Mouse (Mus musculus) common myeloid progenitor, adult 5-6 weeks (primary cell): ENCODE data around the gene Csmd2. TPM values are rescaled to one million over a fixed set of nuclear protein-coding genes. Genes with fewer than 3 reads are reported as not detected.

Experiments
- ATAC-seq: replicated peaks from 2 replicates; pipeline ENCODE4 v1.8.0; 2016; ENCODE audit warnings: low read depth, mild to moderate bottlenecking, moderate TSS enrichment, inconsistent platforms; ENCODE audit not compliant: poor library complexity, severe bottlenecking
- total RNA-seq: library from RNA; stranded (forward); fragments of 200-1000, 187-1606 nt; gene quantifications from 2 replicates; pipeline ENCODE4 v1.2.3, GENCODE M21; 2017

Csmd2 gene
- total RNA-seq, 1 experiment from 2014 or later = not detected

GRCm38 (mm10) chr4:128304049-128304448, 316.4 kb downstream of the Csmd2 start:
- no peak for ATAC-seq

- no peak for ATAC-seq
Observed at GRCm38 (mm10) chr4:128306011-128306410, 318.4 kb downstream of the Csmd2 start.

- ATAC-seq = no peak
Observed at GRCm38 (mm10) chr4:128315328-128315727, 327.7 kb downstream of the Csmd2 start.

GRCm38 (mm10) chr4:128317951-128318350, 330.3 kb downstream of the Csmd2 start:
- no peak for ATAC-seq

- no peak for ATAC-seq
Observed at GRCm38 (mm10) chr4:128325511-128325910, 337.9 kb downstream of the Csmd2 start.

GRCm38 (mm10) chr4:128326755-128327154, 339.1 kb downstream of the Csmd2 start:
- no peak for ATAC-seq

GRCm38 (mm10) chr4:128327421-128327820, 339.8 kb downstream of the Csmd2 start:
- ATAC-seq = no peak

- ATAC-seq = no peak
Observed at GRCm38 (mm10) chr4:128330519-128330918, 342.9 kb downstream of the Csmd2 start.

- no peak for ATAC-seq
Observed at GRCm38 (mm10) chr4:128340457-128340856, 352.8 kb downstream of the Csmd2 start.

GRCm38 (mm10) chr4:128341315-128341714, 353.7 kb downstream of the Csmd2 start:
- ATAC-seq = no peak

- ATAC-seq = no peak
Observed at GRCm38 (mm10) chr4:128342208-128342607, 354.6 kb downstream of the Csmd2 start.

GRCm38 (mm10) chr4:128358751-128359150, 371.1 kb downstream of the Csmd2 start:
- ATAC-seq = no peak

- no peak for ATAC-seq
Observed at GRCm38 (mm10) chr4:128365851-128366250, 378.2 kb downstream of the Csmd2 start.

- ATAC-seq = no peak
Observed at GRCm38 (mm10) chr4:128368088-128368487, 380.4 kb downstream of the Csmd2 start.

- no peak for ATAC-seq
Observed at GRCm38 (mm10) chr4:128371766-128372165, 384.1 kb downstream of the Csmd2 start.

- no peak for ATAC-seq
Observed at GRCm38 (mm10) chr4:128373196-128373595, 385.5 kb downstream of the Csmd2 start.

GRCm38 (mm10) chr4:128374051-128374450, 386.4 kb downstream of the Csmd2 start:
- ATAC-seq = no peak

- ATAC-seq = no peak
Observed at GRCm38 (mm10) chr4:128378946-128379345, 391.3 kb downstream of the Csmd2 start.

- ATAC-seq = no peak
Observed at GRCm38 (mm10) chr4:128381331-128381730, 393.7 kb downstream of the Csmd2 start.

GRCm38 (mm10) chr4:128383800-128384199, 396.1 kb downstream of the Csmd2 start:
- ATAC-seq = no peak

- ATAC-seq = no peak
Observed at GRCm38 (mm10) chr4:128391484-128391883, 403.8 kb downstream of the Csmd2 start.

GRCm38 (mm10) chr4:128392279-128392678, 404.6 kb downstream of the Csmd2 start:
- ATAC-seq = no peak

GRCm38 (mm10) chr4:128393864-128394263, 406.2 kb downstream of the Csmd2 start:
- ATAC-seq = no peak
